In genomic region chr19:36806842-36807241, GRCm38 (mm10) we compare ENCODE assay signal across 28 mouse cellular contexts.
"Had no signal": no experiment of that assay in that cellular context is flagged by ENCODE, and none has a peak within 500 bp of the region (broad histone marks: within the 10 kb centered on the region; RNA-seq: fewer than 3 reads in every experiment).

No protein-coding gene starts in this region.

- H3K27me3 ChIP-seq: embryonic facial prominence, embryonic 12.5 days; embryonic facial prominence, embryonic 13.5 days; embryonic facial prominence, embryonic 15.5 days; forebrain, embryonic 12.5 days; forebrain, embryonic 13.5 days; forebrain, embryonic 15.5 days had no signal

- H3K4me1 ChIP-seq: embryonic facial prominence, embryonic 10.5 days; embryonic facial prominence, embryonic 12.5 days; forebrain, embryonic 12.5 days; forebrain, embryonic 13.5 days; forebrain, embryonic 15.5 days had no signal

- H3K27ac ChIP-seq: embryonic facial prominence, embryonic 10.5 days; embryonic facial prominence, embryonic 12.5 days; embryonic facial prominence, embryonic 13.5 days; embryonic facial prominence, embryonic 15.5 days; forebrain, embryonic 10.5 days; forebrain, embryonic 12.5 days; forebrain, embryonic 13.5 days; forebrain, embryonic 15.5 days; gastrocnemius, adult 2 months had no signal

- H3K36me3 ChIP-seq: embryonic facial prominence, embryonic 10.5 days; embryonic facial prominence, embryonic 12.5 days; embryonic facial prominence, embryonic 13.5 days; embryonic facial prominence, embryonic 15.5 days; forebrain, embryonic 10.5 days; forebrain, embryonic 12.5 days; forebrain, embryonic 15.5 days had no signal

- H3K4me3 ChIP-seq: embryonic facial prominence, embryonic 10.5 days; embryonic facial prominence, embryonic 12.5 days; embryonic facial prominence, embryonic 13.5 days; embryonic facial prominence, embryonic 15.5 days; erythroblast, embryonic 14.5 days; forebrain, embryonic 10.5 days; forebrain, embryonic 12.5 days; forebrain, embryonic 13.5 days; forebrain, embryonic 15.5 days; gastrocnemius, adult 2 months had no signal

- H3K9ac ChIP-seq: embryonic facial prominence, embryonic 12.5 days; embryonic facial prominence, embryonic 13.5 days; embryonic facial prominence, embryonic 15.5 days; forebrain, embryonic 12.5 days; forebrain, embryonic 13.5 days; forebrain, embryonic 15.5 days; forebrain, postnatal 0 days had no signal

- DNase-seq: cerebellum, adult 18-20 months; cerebellum, adult 2 months; cerebellum, adult 8-10 months; cerebellum, adult 9-10 months; cerebellum, adult 9-11 months; cerebellum, postnatal 10 days; cerebellum, postnatal 14 days; cerebellum, postnatal 25 days; cerebellum, postnatal 36 days; embryo, embryonic 11 days; forebrain, postnatal 0 days; gastrocnemius, adult 2 months; gastrocnemius, postnatal 10 days; gastrocnemius, postnatal 14 days; gastrocnemius, postnatal 25 days; gastrocnemius, postnatal 36 days; heart, adult 11 months had no signal

- H3K9me3 ChIP-seq: embryonic facial prominence, embryonic 10.5 days; embryonic facial prominence, embryonic 12.5 days; embryonic facial prominence, embryonic 13.5 days; embryonic facial prominence, embryonic 15.5 days; forebrain, embryonic 12.5 days; forebrain, embryonic 13.5 days; forebrain, embryonic 15.5 days had no signal

- H3K4me2 ChIP-seq: embryonic facial prominence, embryonic 12.5 days; embryonic facial prominence, embryonic 13.5 days; embryonic facial prominence, embryonic 15.5 days; forebrain, embryonic 12.5 days; forebrain, embryonic 13.5 days; forebrain, embryonic 15.5 days had no signal

- ATAC-seq: forebrain, embryonic 13.5 days; forebrain, embryonic 14.5 days; forebrain, embryonic 15.5 days; forebrain, embryonic 16.5 days; forebrain, postnatal 0 days had no signal
